Mouse (Mus musculus) liver, postnatal 0 days (tissue): Measurements from ENCODE around the gene Coro1c.

Experiments used
- CTCF ChIP-seq: sonication (generic); IDR thresholded peaks from 2 replicates; pipeline ENCODE4 v1.5.1; 2016; ENCODE audit warnings: antibody characterized with exemption, low read depth
- EP300 ChIP-seq: IDR thresholded peaks from 2 replicates; pipeline ENCODE4 v1.6.1; 2016; ENCODE audit warnings: antibody characterized with exemption, low read depth, mild to moderate bottlenecking

DNA sequence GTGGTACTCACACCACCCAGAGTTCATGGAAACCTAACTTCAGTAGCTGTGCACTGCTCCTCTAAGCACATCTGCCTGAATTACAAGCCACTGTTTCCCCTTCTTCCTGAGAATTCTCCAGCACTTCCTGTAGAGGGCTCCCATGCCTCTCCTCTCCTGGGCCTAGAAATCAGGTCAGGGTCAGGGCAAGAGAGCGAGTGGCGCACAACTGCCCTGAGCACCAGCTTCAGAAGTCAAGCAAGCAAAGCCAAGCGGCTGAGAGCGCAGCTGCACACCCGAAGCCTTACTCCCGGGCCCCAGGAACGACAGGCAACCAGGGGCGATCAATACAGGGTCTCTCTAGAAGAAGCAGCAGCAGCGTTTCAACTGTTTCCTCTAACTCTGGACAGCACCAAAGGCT, 60.9 kb downstream of the Coro1c start:
- TF ChIP-seq CTCF (0 out of 2 replicates have a peak, but pooled peaks have one; percentile 12), EP300 (no peak)
